Mouse (Mus musculus) E14TG2a.4 (cell line): ENCODE data around the gene Ahcyl2.

Source experiments
- H3K27me3 ChIP-seq: 2 replicates; pipeline ENCODE4 v1.6.1; 2014; ENCODE audit warnings: low read length, control low read depth; ENCODE audit not compliant: insufficient read depth
- H3K36me3 ChIP-seq: 2 replicates; pipeline ENCODE4 v1.6.1; 2014; ENCODE audit warnings: low read length, control low read depth; ENCODE audit not compliant: insufficient read depth
- H3K4me1 ChIP-seq: replicated peaks from 2 replicates; pipeline ENCODE4 v1.6.1; 2014; ENCODE audit warnings: low read depth, low read length, control low read depth
- H3K4me3 ChIP-seq: replicated peaks from 2 replicates; pipeline ENCODE4 v1.5.1; 2014; ENCODE audit warnings: mild to moderate bottlenecking, low read length
- H3K9me3 ChIP-seq: 2 replicates; pipeline ENCODE4 v1.6.1; 2014; ENCODE audit warnings: low read length, control low read depth
- CTCF ChIP-seq: conservative IDR thresholded peaks from 2 replicates; pipeline ENCODE4 v1.5.1; 2014; ENCODE audit warnings: low read length
- NANOG ChIP-seq: IDR thresholded peaks from 2 replicates; pipeline ENCODE4 v1.6.1; 2014; ENCODE audit warnings: borderline replicate concordance, low read length, mixed read lengths
- POU5F1 ChIP-seq: IDR thresholded peaks from 2 replicates; pipeline ENCODE4 v1.6.1; 2014; ENCODE audit warnings: low read length, borderline replicate concordance

Ahcyl2 gene

DNA sequence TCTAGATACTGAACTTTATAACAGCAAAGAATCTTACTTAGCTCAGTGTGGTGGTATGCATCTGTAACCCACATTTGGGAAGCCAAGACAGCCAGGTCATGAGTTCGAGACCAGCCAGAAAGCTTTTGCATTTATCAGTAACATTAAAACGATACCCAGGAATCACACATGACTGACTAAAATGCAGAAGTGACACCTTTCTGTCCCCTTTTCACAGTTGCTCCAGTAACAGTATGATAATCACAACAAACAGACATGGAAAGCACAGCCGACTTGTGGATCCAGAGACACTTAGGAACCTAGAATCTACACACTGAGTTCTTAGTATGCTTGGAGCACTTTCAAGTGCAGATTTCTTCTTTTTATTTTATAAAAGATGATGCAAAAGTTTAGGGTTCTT lies 113.0 kb downstream of the Ahcyl2 start:
- TF ChIP-seq NANOG (no peak), POU5F1 (no peak), CTCF (no peak)
- peaks cover 14% of the 10 kb centered on the region for H3K36me3 ChIP-seq

GRCm38 (mm10) chr6:29881936-29882335 lies 114.1 kb downstream of the Ahcyl2 start:
- peaks cover 18% of the 10 kb centered on the region for H3K36me3 ChIP-seq
- H3K4me3 ChIP-seq, result no peak overlapping the region
- TF ChIP-seq NANOG (no peak; the same call in 1 of the 2 replicates), POU5F1 (no peak), CTCF (no peak)
- no peaks in the 10 kb centered on the region for H3K27me3 ChIP-seq
- no peaks in the 10 kb centered on the region for H3K9me3 ChIP-seq
- 0 out of 2 replicates have a peak, but pooled peaks cover 3% of the 10 kb centered on the region for H3K4me1 ChIP-seq

More for the DNA sequence above, 113.0 kb downstream of the Ahcyl2 start:
- no peak overlapping the region for H3K4me3 ChIP-seq
- H3K4me1 ChIP-seq, result 0 out of 2 replicates have a peak, but pooled peaks cover 3% of the 10 kb centered on the region
- H3K9me3 ChIP-seq, result no peaks in the 10 kb centered on the region
- H3K27me3 ChIP-seq, result no peaks in the 10 kb centered on the region

- H3K4me3 ChIP-seq, result no peak overlapping the region
- no peaks in the 10 kb centered on the region for H3K9me3 ChIP-seq
- peaks cover 18% of the 10 kb centered on the region for H3K36me3 ChIP-seq
- TF ChIP-seq CTCF (no peak), POU5F1 (no peak), NANOG (no peak)
- H3K27me3 ChIP-seq, result no peaks in the 10 kb centered on the region
- 0 out of 2 replicates have a peak, but pooled peaks cover 3% of the 10 kb centered on the region for H3K4me1 ChIP-seq
Observed at GRCm38 (mm10) chr6:29882870-29883269, 115.1 kb downstream of the Ahcyl2 start.

GRCm38 (mm10) chr6:29891151-29891550 lies 123.3 kb downstream of the Ahcyl2 start:
- Histone ChIP-seq H3K4me1 (peaks cover 5% of the 10 kb centered on the region), H3K4me3 (no peak overlapping the region), H3K27me3 (no peaks in the 10 kb centered on the region), H3K36me3 (peaks cover 14% of the 10 kb centered on the region), H3K9me3 (no peaks in the 10 kb centered on the region)
- TF ChIP-seq POU5F1 (no peak), NANOG (no peak), CTCF (no peak)

GRCm38 (mm10) chr6:29896976-29897375 lies 129.2 kb downstream of the Ahcyl2 start:
- TF ChIP-seq POU5F1 (no peak), CTCF (no peak), NANOG (no peak)
- Histone ChIP-seq H3K9me3 (no peaks in the 10 kb centered on the region), H3K4me1 (0 out of 2 replicates have a peak, but pooled peaks cover 3% of the 10 kb centered on the region), H3K36me3 (peaks cover 20% of the 10 kb centered on the region), H3K4me3 (no peak overlapping the region), H3K27me3 (no peaks in the 10 kb centered on the region)

DNA sequence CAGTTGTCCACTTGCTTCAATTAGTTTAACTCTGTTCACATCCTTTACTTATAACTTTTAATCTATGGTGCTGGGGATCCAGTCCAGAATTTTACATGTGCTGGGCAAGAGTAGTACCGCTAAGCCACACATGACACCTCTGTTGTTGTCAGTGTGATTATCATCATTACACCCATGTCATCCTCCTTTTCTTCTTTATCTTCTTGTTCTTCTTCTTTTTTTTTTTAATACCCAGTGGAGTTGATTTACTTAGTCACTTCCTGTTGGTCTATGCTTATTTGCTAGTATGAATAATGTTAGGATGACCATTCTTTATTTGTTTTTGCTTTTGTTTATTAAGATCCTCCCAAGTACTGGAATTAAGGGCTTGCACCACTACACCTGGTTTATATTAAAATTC lies 133.6 kb downstream of the Ahcyl2 start:
- Histone ChIP-seq H3K36me3 (peaks cover 29% of the 10 kb centered on the region), H3K27me3 (no peaks in the 10 kb centered on the region), H3K9me3 (no peaks in the 10 kb centered on the region), H3K4me3 (no peak overlapping the region), H3K4me1 (0 out of 2 replicates have a peak, but pooled peaks cover 3% of the 10 kb centered on the region)
- TF ChIP-seq NANOG, result no peak
- no peak for TF ChIP-seq CTCF
- no peak for TF ChIP-seq POU5F1

- 0 out of 2 replicates have a peak, but pooled peaks cover 3% of the 10 kb centered on the region for H3K4me1 ChIP-seq
- H3K9me3 ChIP-seq, result no peaks in the 10 kb centered on the region
- peaks cover 26% of the 10 kb centered on the region; the same call in 1 of the 2 replicates for H3K36me3 ChIP-seq
- no peaks in the 10 kb centered on the region for H3K27me3 ChIP-seq
- no peak overlapping the region for H3K4me3 ChIP-seq
- TF ChIP-seq POU5F1 (no peak), NANOG (no peak), CTCF (no peak)
Observed at GRCm38 (mm10) chr6:29902256-29902655, 134.4 kb downstream of the Ahcyl2 start.

GRCm38 (mm10) chr6:29903343-29903914 lies 135.6 kb downstream of the Ahcyl2 start:
- Histone ChIP-seq H3K36me3 (peaks cover 27% of the 10 kb centered on the region), H3K27me3 (no peaks in the 10 kb centered on the region), H3K4me3 (no peak overlapping the region), H3K9me3 (no peaks in the 10 kb centered on the region), H3K4me1 (0 out of 2 replicates have a peak, but pooled peaks cover 3% of the 10 kb centered on the region)
- no peak for TF ChIP-seq NANOG

- Histone ChIP-seq H3K4me3 (no peak overlapping the region), H3K27me3 (no peaks in the 10 kb centered on the region), H3K4me1 (0 out of 2 replicates have a peak, but pooled peaks cover 3% of the 10 kb centered on the region), H3K36me3 (peaks cover 36% of the 10 kb centered on the region), H3K9me3 (no peaks in the 10 kb centered on the region)
- TF ChIP-seq POU5F1, result no peak
- no peak for TF ChIP-seq CTCF
- no peak for TF ChIP-seq NANOG
Observed at GRCm38 (mm10) chr6:29904281-29904680, 136.5 kb downstream of the Ahcyl2 start.
